Mouse (Mus musculus): ENCODE data around the gene Mdm2. TPM values are rescaled to one million over a fixed set of nuclear protein-coding genes. Genes with fewer than 3 reads are reported as not detected.

The Mdm2 gene
- polyA plus RNA-seq, 1 experiment from 2014 or later = 71.1 TPM

GRCm38 (mm10) chr10:117671266-117671665, 39.3 kb downstream of the Mdm2 start:
- 84% methylated on average over 9 of the region's 9 CpGs for WGBS
- H3K9me3 ChIP-seq (ENCODE audit: control insufficient read depth, low read length) = no peaks in the 10 kb centered on the region
- H3K27me3 ChIP-seq (replicated peaks; ENCODE audit: control insufficient read depth, insufficient read depth, low read length) = no peaks in the 10 kb centered on the region
- H3K4me3 ChIP-seq (replicated peaks; ENCODE audit: low read length) = no peak overlapping the region
- H3K4me1 ChIP-seq (replicated peaks; ENCODE audit: control insufficient read depth, insufficient read depth, low read length) = peaks cover 11% of the 10 kb centered on the region
- no peaks in the 10 kb centered on the region for H3K36me3 ChIP-seq (ENCODE audit: control insufficient read depth, insufficient read depth)
- H3K4me2 ChIP-seq (ENCODE audit: low read length) = no peak overlapping the region
- no peak overlapping the region for H3K9ac ChIP-seq (replicated peaks; ENCODE audit: low read depth, low read length)
- H3K27ac ChIP-seq (ENCODE audit: low read length) = no peak overlapping the region
- ATAC-seq = no peak

- no peaks in the 10 kb centered on the region for H3K9me3 ChIP-seq (ENCODE audit: control insufficient read depth, low read length)
- peaks cover 7% of the 10 kb centered on the region for H3K4me1 ChIP-seq (replicated peaks; ENCODE audit: control insufficient read depth, insufficient read depth, low read length)
- no peaks in the 10 kb centered on the region for H3K27me3 ChIP-seq (replicated peaks; ENCODE audit: control insufficient read depth, insufficient read depth, low read length)
- no peak overlapping the region for H3K27ac ChIP-seq (ENCODE audit: low read length)
- no peak overlapping the region for H3K4me2 ChIP-seq (ENCODE audit: low read length)
- 90% methylated on average over 5 of the region's 5 CpGs for WGBS
- H3K36me3 ChIP-seq (ENCODE audit: control insufficient read depth, insufficient read depth) = no peaks in the 10 kb centered on the region
- H3K9ac ChIP-seq (replicated peaks; ENCODE audit: low read depth, low read length) = no peak overlapping the region
- ATAC-seq = no peak
- H3K4me3 ChIP-seq (replicated peaks; ENCODE audit: low read length) = no peak overlapping the region
Observed at GRCm38 (mm10) chr10:117670791-117671190, 39.8 kb downstream of the Mdm2 start.

GRCm38 (mm10) chr10:117670092-117670491, 40.5 kb downstream of the Mdm2 start:
- no peak overlapping the region for H3K27ac ChIP-seq (ENCODE audit: low read length)
- ATAC-seq = no peak
- 62% methylated on average over 3 of the region's 3 CpGs for WGBS
- H3K4me2 ChIP-seq (ENCODE audit: low read length) = no peak overlapping the region
- no peaks in the 10 kb centered on the region for H3K36me3 ChIP-seq (ENCODE audit: control insufficient read depth, insufficient read depth)
- H3K9ac ChIP-seq (replicated peaks; ENCODE audit: low read depth, low read length) = no peak overlapping the region
- peaks cover 6% of the 10 kb centered on the region for H3K4me1 ChIP-seq (replicated peaks; ENCODE audit: control insufficient read depth, insufficient read depth, low read length)
- H3K4me3 ChIP-seq (replicated peaks; ENCODE audit: low read length) = no peak overlapping the region
- no peaks in the 10 kb centered on the region for H3K9me3 ChIP-seq (ENCODE audit: control insufficient read depth, low read length)
- H3K27me3 ChIP-seq (replicated peaks; ENCODE audit: control insufficient read depth, insufficient read depth, low read length) = no peaks in the 10 kb centered on the region

GRCm38 (mm10) chr10:117669449-117670090, 41.0 kb downstream of the Mdm2 start:
- ATAC-seq = no peak
- whole genome bisulfite sequencing = 70% methylated on average over 10 of the region's 10 CpGs

GRCm38 (mm10) chr10:117668546-117669300, 41.8 kb downstream of the Mdm2 start:
- no peak for ATAC-seq
- no peak overlapping the region for H3K4me2 ChIP-seq (ENCODE audit: low read length)
- no peak overlapping the region for H3K9ac ChIP-seq (replicated peaks; ENCODE audit: low read depth, low read length)
- H3K4me1 ChIP-seq (replicated peaks; ENCODE audit: control insufficient read depth, insufficient read depth, low read length) = peaks cover 8% of the 10 kb centered on the region
- H3K9me3 ChIP-seq (ENCODE audit: control insufficient read depth, low read length) = no peaks in the 10 kb centered on the region
- H3K27ac ChIP-seq (ENCODE audit: low read length) = no peak overlapping the region
- no peak overlapping the region for H3K4me3 ChIP-seq (replicated peaks; ENCODE audit: low read length)
- H3K27me3 ChIP-seq (replicated peaks; ENCODE audit: control insufficient read depth, insufficient read depth, low read length) = no peaks in the 10 kb centered on the region
- WGBS = 90% methylated on average over 10 of the region's 10 CpGs
- H3K36me3 ChIP-seq (ENCODE audit: control insufficient read depth, insufficient read depth) = no peaks in the 10 kb centered on the region

More at GRCm38 (mm10) chr10:117669449-117670090, 41.0 kb downstream of the Mdm2 start:
- H3K4me3 ChIP-seq (replicated peaks; ENCODE audit: low read length) = no peak overlapping the region
- no peaks in the 10 kb centered on the region for H3K36me3 ChIP-seq (ENCODE audit: control insufficient read depth, insufficient read depth)
- peaks cover 6% of the 10 kb centered on the region for H3K4me1 ChIP-seq (replicated peaks; ENCODE audit: control insufficient read depth, insufficient read depth, low read length)
- no peak overlapping the region for H3K4me2 ChIP-seq (ENCODE audit: low read length)
- no peaks in the 10 kb centered on the region for H3K9me3 ChIP-seq (ENCODE audit: control insufficient read depth, low read length)
- H3K9ac ChIP-seq (replicated peaks; ENCODE audit: low read depth, low read length) = no peak overlapping the region
- no peaks in the 10 kb centered on the region for H3K27me3 ChIP-seq (replicated peaks; ENCODE audit: control insufficient read depth, insufficient read depth, low read length)
- H3K27ac ChIP-seq (ENCODE audit: low read length) = no peak overlapping the region

GRCm38 (mm10) chr10:117667663-117668507, 42.7 kb downstream of the Mdm2 start:
- no peak overlapping the region for H3K4me3 ChIP-seq (replicated peaks; ENCODE audit: low read length)
- H3K27ac ChIP-seq (ENCODE audit: low read length) = no peak overlapping the region
- no peaks in the 10 kb centered on the region for H3K9me3 ChIP-seq (ENCODE audit: control insufficient read depth, low read length)
- no peak overlapping the region for H3K9ac ChIP-seq (replicated peaks; ENCODE audit: low read depth, low read length)
- H3K4me1 ChIP-seq (replicated peaks; ENCODE audit: control insufficient read depth, insufficient read depth, low read length) = peaks cover 7% of the 10 kb centered on the region
- ATAC-seq = no peak
- WGBS = 96% methylated on average over 28 of the region's 28 CpGs
- no peaks in the 10 kb centered on the region for H3K27me3 ChIP-seq (replicated peaks; ENCODE audit: control insufficient read depth, insufficient read depth, low read length)
- no peaks in the 10 kb centered on the region for H3K36me3 ChIP-seq (ENCODE audit: control insufficient read depth, insufficient read depth)
- no peak overlapping the region for H3K4me2 ChIP-seq (ENCODE audit: low read length)

- 91% methylated on average over 9 of the region's 9 CpGs for WGBS
- H3K36me3 ChIP-seq (ENCODE audit: control insufficient read depth, insufficient read depth) = no peaks in the 10 kb centered on the region
- H3K4me3 ChIP-seq (replicated peaks; ENCODE audit: low read length) = no peak overlapping the region
- H3K9me3 ChIP-seq (ENCODE audit: control insufficient read depth, low read length) = no peaks in the 10 kb centered on the region
- H3K9ac ChIP-seq (replicated peaks; ENCODE audit: low read depth, low read length) = no peak overlapping the region
- H3K27me3 ChIP-seq (replicated peaks; ENCODE audit: control insufficient read depth, insufficient read depth, low read length) = no peaks in the 10 kb centered on the region
- H3K4me2 ChIP-seq (ENCODE audit: low read length) = no peak overlapping the region
- ATAC-seq = no peak
- H3K4me1 ChIP-seq (replicated peaks; ENCODE audit: control insufficient read depth, insufficient read depth, low read length) = 0 out of 2 replicates have a peak, but pooled peaks cover 2% of the 10 kb centered on the region
- no peak overlapping the region for H3K27ac ChIP-seq (ENCODE audit: low read length)
Observed at GRCm38 (mm10) chr10:117666947-117667630, 43.5 kb downstream of the Mdm2 start.

- Histone ChIP-seq H3K36me3 (ENCODE audit: control insufficient read depth, insufficient read depth) (no peaks in the 10 kb centered on the region), H3K27me3 (replicated peaks; ENCODE audit: control insufficient read depth, insufficient read depth, low read length) (no peaks in the 10 kb centered on the region), H3K4me1 (replicated peaks; ENCODE audit: control insufficient read depth, insufficient read depth, low read length) (0 out of 2 replicates have a peak, but pooled peaks cover 2% of the 10 kb centered on the region), H3K4me3 (replicated peaks; ENCODE audit: low read length) (no peak overlapping the region), H3K9ac (replicated peaks; ENCODE audit: low read depth, low read length) (no peak overlapping the region), H3K4me2 (ENCODE audit: low read length) (no peak overlapping the region), H3K9me3 (ENCODE audit: control insufficient read depth, low read length) (no peaks in the 10 kb centered on the region), H3K27ac (ENCODE audit: low read length) (no peak overlapping the region)
- WGBS = 91% methylated on average over 3 of the region's 3 CpGs
- ATAC-seq = no peak
Observed at GRCm38 (mm10) chr10:117666361-117666760, 44.2 kb downstream of the Mdm2 start.
